Comparison of ENCODE assay signal across 10 mouse cellular contexts in the genomic region with DNA sequence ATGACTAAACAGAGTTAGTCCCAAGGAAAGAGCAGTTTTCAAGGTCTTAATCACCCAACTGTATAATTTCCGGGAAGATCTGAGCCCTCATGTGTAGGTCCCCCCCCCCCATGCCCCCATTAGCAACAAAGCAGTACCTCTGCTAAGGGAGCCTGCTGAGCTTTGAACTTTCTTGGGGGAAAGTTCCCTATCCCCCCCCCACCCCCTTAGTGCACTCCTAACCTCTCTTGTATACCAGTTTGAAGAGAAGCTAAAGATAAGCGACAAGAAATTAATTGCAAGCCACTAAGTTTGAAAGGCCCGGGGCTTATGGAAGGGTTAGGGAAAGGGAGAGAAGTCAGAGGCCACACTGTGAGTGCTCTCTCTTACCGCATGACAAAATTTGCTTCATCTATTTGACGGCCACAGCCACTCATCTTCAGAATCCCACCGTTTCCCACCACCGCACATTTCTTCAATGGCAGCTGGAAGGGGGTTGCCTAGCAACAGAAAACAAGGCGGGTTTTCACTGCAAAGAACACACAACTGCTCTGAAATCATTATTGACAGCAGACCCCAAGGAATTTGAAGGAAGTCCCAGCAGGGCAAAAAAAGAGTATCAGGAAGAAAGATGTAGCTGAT.
A peak's percentile ranks its signal among the peaks of the same experiment; 100 is the strongest.
DNase-seq lines count a peak whose midpoint lies in the region; ATAC-seq and TF ChIP-seq lines count a peak whose summit lies in the region.
"Had no signal": no experiment of that assay in that cellular context is flagged by ENCODE, and none has a peak within 500 bp of the region (broad histone marks: within the 10 kb centered on the region; RNA-seq: fewer than 3 reads in every experiment).

No protein-coding gene starts in this region.

- no peaks in the 10 kb centered on the region for H3K9me3 ChIP-seq in embryonic facial prominence, embryonic 11.5 days (replicated peaks; ENCODE audit: control insufficient read depth, low read length)
- H3K9me3 ChIP-seq in hindbrain, embryonic 13.5 days: no peaks in the 10 kb centered on the region
- no peaks in the 10 kb centered on the region for H3K9me3 ChIP-seq in midbrain, postnatal 0 days (ENCODE audit: low read length)
- H3K9me3 ChIP-seq in intestine, postnatal 0 days (ENCODE audit: control insufficient read depth): no peaks in the 10 kb centered on the region
- H3K9me3 ChIP-seq: stomach, embryonic 15.5 days had no signal

- H3K4me2 ChIP-seq in embryonic facial prominence, embryonic 11.5 days (ENCODE audit: low read depth, low read length): no peak overlapping the region
- peak overlapping the region; percentile 36 for H3K4me2 ChIP-seq in hindbrain, embryonic 13.5 days
- H3K4me2 ChIP-seq in midbrain, postnatal 0 days (ENCODE audit: low read depth, low read length, poor library complexity, severe bottlenecking): no peak overlapping the region
- no peak overlapping the region for H3K4me2 ChIP-seq in intestine, postnatal 0 days (replicated peaks; ENCODE audit: low read depth)
- H3K4me2 ChIP-seq: stomach, embryonic 15.5 days had no signal

- peak; percentile 88 for DNase-seq in embryo, embryonic 10 days (ENCODE audit: low spot score)
- peak; percentile 78 for DNase-seq in embryonic facial prominence, embryonic 11.5 days (ENCODE audit: low spot score)
- peak; percentile 65 for DNase-seq in midbrain, postnatal 0 days (ENCODE audit: low spot score)
- DNase-seq in adrenal gland, postnatal 10 days: no peak
- DNase-seq: cerebellum, adult 9-10 months had no signal

- no peaks in the 10 kb centered on the region for H3K27me3 ChIP-seq in embryonic facial prominence, embryonic 11.5 days (ENCODE audit: control insufficient read depth, insufficient read depth, low read length)
- no peaks in the 10 kb centered on the region for H3K27me3 ChIP-seq in hindbrain, embryonic 13.5 days
- no peaks in the 10 kb centered on the region for H3K27me3 ChIP-seq in midbrain, postnatal 0 days (ENCODE audit: insufficient read depth, low read length)
- H3K27me3 ChIP-seq in intestine, postnatal 0 days (replicated peaks; ENCODE audit: control insufficient read depth, insufficient read depth, low read length): no peaks in the 10 kb centered on the region
- H3K27me3 ChIP-seq: stomach, embryonic 15.5 days had no signal

- no peak overlapping the region for H3K27ac ChIP-seq in embryonic facial prominence, embryonic 11.5 days (replicated peaks; ENCODE audit: low read depth, low read length)
- peak overlapping the region; percentile 64 for H3K27ac ChIP-seq in hindbrain, embryonic 13.5 days
- H3K27ac ChIP-seq in midbrain, postnatal 0 days (ENCODE audit: low read depth, low read length): peak overlapping the region; percentile 26
- H3K27ac ChIP-seq in intestine, postnatal 0 days (ENCODE audit: low read depth, low read length): no peak overlapping the region
- H3K27ac ChIP-seq: left cerebral cortex, adult 2 months; stomach, embryonic 15.5 days had no signal

- no peak overlapping the region for H3K4me3 ChIP-seq in embryonic facial prominence, embryonic 11.5 days (ENCODE audit: low read depth, low read length)
- H3K4me3 ChIP-seq in hindbrain, embryonic 13.5 days: no peak overlapping the region
- H3K4me3 ChIP-seq in midbrain, postnatal 0 days (ENCODE audit: low read depth, low read length): no peak overlapping the region
- no peak overlapping the region for H3K4me3 ChIP-seq in intestine, postnatal 0 days (ENCODE audit: low read depth, low read length)
- H3K4me3 ChIP-seq: left cerebral cortex, adult 2 months; stomach, embryonic 15.5 days had no signal

- TF ChIP-seq CTCF in midbrain, postnatal 0 days (IDR thresholded peaks at IDR 0.05): no peak
- TF ChIP-seq CTCF in intestine, postnatal 0 days (IDR thresholded peaks at IDR 0.05; ENCODE audit: low read depth): no peak

- WGBS in embryonic facial prominence, embryonic 11.5 days: 19% methylated on average over 8 of the region's 8 CpGs
- whole genome bisulfite sequencing in hindbrain, embryonic 13.5 days: 5% methylated on average over 8 of the region's 8 CpGs
- 4% methylated on average over 8 of the region's 8 CpGs for WGBS in midbrain, postnatal 0 days
- 29% methylated on average over 8 of the region's 8 CpGs for WGBS in intestine, postnatal 0 days

- no peak overlapping the region for H3K9ac ChIP-seq in embryonic facial prominence, embryonic 11.5 days (replicated peaks; ENCODE audit: low read length)
- no peak overlapping the region for H3K9ac ChIP-seq in hindbrain, embryonic 13.5 days
- no peak overlapping the region for H3K9ac ChIP-seq in midbrain, postnatal 0 days (replicated peaks; ENCODE audit: low read length, poor library complexity, severe bottlenecking)
- no peak overlapping the region for H3K9ac ChIP-seq in intestine, postnatal 0 days (ENCODE audit: low read depth, low read length)
- H3K9ac ChIP-seq: stomach, embryonic 15.5 days had no signal

- H3K4me1 ChIP-seq in embryonic facial prominence, embryonic 11.5 days (ENCODE audit: control insufficient read depth, insufficient read depth, low read length): 0 out of 2 replicates have a peak, but pooled peaks cover 3% of the 10 kb centered on the region
- H3K4me1 ChIP-seq in hindbrain, embryonic 13.5 days (replicated peaks): peaks cover 41% of the 10 kb centered on the region
- H3K4me1 ChIP-seq in midbrain, postnatal 0 days (ENCODE audit: insufficient read depth, low read length): peaks cover 11% of the 10 kb centered on the region
- H3K4me1 ChIP-seq in intestine, postnatal 0 days (replicated peaks; ENCODE audit: control insufficient read depth, insufficient read depth, low read length): no peaks in the 10 kb centered on the region

- no peaks in the 10 kb centered on the region for H3K36me3 ChIP-seq in embryonic facial prominence, embryonic 11.5 days (replicated peaks; ENCODE audit: control insufficient read depth, insufficient read depth, low read depth, low read length)
- H3K36me3 ChIP-seq in hindbrain, embryonic 13.5 days: no peaks in the 10 kb centered on the region
- no peaks in the 10 kb centered on the region for H3K36me3 ChIP-seq in midbrain, postnatal 0 days (ENCODE audit: insufficient read depth, low read length)
- no peaks in the 10 kb centered on the region for H3K36me3 ChIP-seq in intestine, postnatal 0 days (ENCODE audit: control insufficient read depth, insufficient read depth)
- H3K36me3 ChIP-seq: stomach, embryonic 15.5 days had no signal

- ATAC-seq in embryonic facial prominence, embryonic 11.5 days (replicated peaks; ENCODE audit: insufficient number of reproducible peaks, low FRiP score, low TSS enrichment, low read depth): peak; percentile 75
- peak; percentile 69 for ATAC-seq in hindbrain, embryonic 13.5 days (ENCODE audit: low FRiP score)
- ATAC-seq in midbrain, postnatal 0 days (ENCODE audit: low FRiP score): no peak
- ATAC-seq in megakaryocyte, adult 5-6 weeks (ENCODE audit: poor library complexity, severe bottlenecking): no peak
- ATAC-seq in intestine, postnatal 0 days: no peak

Comparison
In these comparisons a context has a peak if more than half of its experiments do, and no peak if none do; other contexts are left out.
1. ATAC-seq: peak in embryonic facial prominence, embryonic 11.5 days (single experiment) and hindbrain, embryonic 13.5 days (single experiment); none in midbrain, postnatal 0 days (single experiment), megakaryocyte, adult 5-6 weeks (single experiment) and intestine, postnatal 0 days (single experiment).
2. H3K27ac ChIP-seq: peak in hindbrain, embryonic 13.5 days (single experiment) and midbrain, postnatal 0 days (single experiment); none in embryonic facial prominence, embryonic 11.5 days (single experiment) and intestine, postnatal 0 days (single experiment).